Mouse (Mus musculus) heart, adult 9 months (tissue): ENCODE measurements around the gene Stt3b.
A peak's percentile ranks its signal among the peaks of the same experiment; 100 is the strongest.

Experiments used
- DNase-seq, 2 experiments: peaks; one replicate each; pipeline ENCODE4 v3.0.0; 2022; ENCODE audit warnings: low spot score in 2 of 2

Gene Stt3b

GRCm38 (mm10) chr9:115310346-115311222 lies at the start of gene Stt3b:
Stt3b (minus strand) TSS chr9:115310421.
- DNase-seq = peak; percentile 99

GRCm38 (mm10) chr9:115358421-115358820 lies 48.2 kb upstream of the Stt3b start:
- no peak for DNase-seq

GRCm38 (mm10) chr9:115357996-115358395 lies 47.8 kb upstream of the Stt3b start:
- DNase-seq = no peak

- no peak for DNase-seq
These were observed 46.7 kb upstream of the Stt3b start for GRCm38 (mm10) chr9:115356731-115357458.

- DNase-seq = no peak
These were observed 45.8 kb upstream of the Stt3b start for GRCm38 (mm10) chr9:115355972-115356371.

- no peak for DNase-seq
These were observed 39.7 kb upstream of the Stt3b start for GRCm38 (mm10) chr9:115349741-115350512.

GRCm38 (mm10) chr9:115349106-115349505 lies 38.9 kb upstream of the Stt3b start:
- DNase-seq = no peak

GRCm38 (mm10) chr9:115344930-115345329 lies 34.7 kb upstream of the Stt3b start:
- no peak for DNase-seq

- DNase-seq = no peak
These were observed 31.4 kb upstream of the Stt3b start for GRCm38 (mm10) chr9:115341576-115341975.

- no peak for DNase-seq
These were observed 30.1 kb upstream of the Stt3b start for GRCm38 (mm10) chr9:115340212-115340815.

- no peak for DNase-seq
These were observed 28.6 kb upstream of the Stt3b start for GRCm38 (mm10) chr9:115338816-115339215.

GRCm38 (mm10) chr9:115333016-115333415 lies 22.8 kb upstream of the Stt3b start:
- DNase-seq = peak in 1 of 2 experiments; percentile 15

- no peak for DNase-seq
These were observed 22.1 kb upstream of the Stt3b start for GRCm38 (mm10) chr9:115332339-115332738.

- peak; percentile 29 to 45 for DNase-seq
These were observed 20.7 kb upstream of the Stt3b start for GRCm38 (mm10) chr9:115330861-115331476.

- DNase-seq = no peak
These were observed 16.3 kb upstream of the Stt3b start for GRCm38 (mm10) chr9:115326533-115326890.

GRCm38 (mm10) chr9:115325831-115326532 lies 15.8 kb upstream of the Stt3b start:
- DNase-seq = no peak

GRCm38 (mm10) chr9:115323572-115323971 lies 13.4 kb upstream of the Stt3b start:
- DNase-seq = no peak

GRCm38 (mm10) chr9:115322385-115322784 lies 12.2 kb upstream of the Stt3b start:
- no peak for DNase-seq

GRCm38 (mm10) chr9:115321052-115321451 lies 10.8 kb upstream of the Stt3b start:
- no peak for DNase-seq

GRCm38 (mm10) chr9:115320156-115320555 lies 9.9 kb upstream of the Stt3b start:
- no peak for DNase-seq
